Mouse (Mus musculus) neural tube, embryonic 10.5 days (tissue): ENCODE data around the gene G3bp2.

Experiments
- DNase-seq: peaks from one replicate; pipeline ENCODE4 v3.0.0-alpha.2; 2017; ENCODE audit warnings: low spot score; ENCODE audit errors: extremely low spot score

G3bp2 gene

GRCm38 (mm10) chr5:92101601-92102000, 18.1 kb upstream of the G3bp2 start:
- DNase-seq = no peak

GRCm38 (mm10) chr5:92098351-92099109, 15.0 kb upstream of the G3bp2 start:
- DNase-seq = no peak

- DNase-seq = no peak
Measured at GRCm38 (mm10) chr5:92097779-92098178, 14.3 kb upstream of the G3bp2 start.

- no peak for DNase-seq
Measured at GRCm38 (mm10) chr5:92096786-92097185, 13.3 kb upstream of the G3bp2 start.

GRCm38 (mm10) chr5:92094062-92094415, 10.5 kb upstream of the G3bp2 start:
- no peak for DNase-seq

- no peak for DNase-seq
Measured at GRCm38 (mm10) chr5:92093263-92094061, 9.9 kb upstream of the G3bp2 start.

- no peak for DNase-seq
Measured at GRCm38 (mm10) chr5:92087469-92087868, 4.0 kb upstream of the G3bp2 start.

- DNase-seq = no peak
Measured at GRCm38 (mm10) chr5:92085821-92086550, 2.5 kb upstream of the G3bp2 start.

GRCm38 (mm10) chr5:92085246-92085645, 1.7 kb upstream of the G3bp2 start:
- DNase-seq = no peak

GRCm38 (mm10) chr5:92082821-92083401, 608 bp downstream of the G3bp2 start:
- DNase-seq = no peak

GRCm38 (mm10) chr5:92081326-92081725, 2.2 kb downstream of the G3bp2 start:
- DNase-seq = no peak

- no peak for DNase-seq
Measured at GRCm38 (mm10) chr5:92080400-92080799, 3.1 kb downstream of the G3bp2 start.

GRCm38 (mm10) chr5:92079304-92079703, 4.2 kb downstream of the G3bp2 start:
- DNase-seq = no peak

GRCm38 (mm10) chr5:92078751-92079150, 4.8 kb downstream of the G3bp2 start:
- no peak for DNase-seq

- no peak for DNase-seq
Measured at GRCm38 (mm10) chr5:92076273-92076672, 7.2 kb downstream of the G3bp2 start.

GRCm38 (mm10) chr5:92074061-92074460, 9.5 kb downstream of the G3bp2 start:
- DNase-seq = no peak

- DNase-seq = no peak
Measured at GRCm38 (mm10) chr5:92063192-92063591, 20.3 kb downstream of the G3bp2 start.

GRCm38 (mm10) chr5:92052866-92053265, 30.7 kb downstream of the G3bp2 start:
- DNase-seq = no peak

GRCm38 (mm10) chr5:92050419-92050818, 33.1 kb downstream of the G3bp2 start:
- DNase-seq = no peak

- DNase-seq = no peak
Measured at GRCm38 (mm10) chr5:92043783-92044182, 39.7 kb downstream of the G3bp2 start, which contains the start of gene Cdkl2. Gene Cdkl2, minus strand, starts transcription at chr5:92043883.
